Mouse (Mus musculus): ENCODE results near the gene Gm49450. TPM values are rescaled to one million over a fixed set of nuclear protein-coding genes. Genes with fewer than 3 reads are reported as not detected.

Gene Gm49450
- total RNA-seq, 2 experiments from 2014 or later, result not detected

DNA sequence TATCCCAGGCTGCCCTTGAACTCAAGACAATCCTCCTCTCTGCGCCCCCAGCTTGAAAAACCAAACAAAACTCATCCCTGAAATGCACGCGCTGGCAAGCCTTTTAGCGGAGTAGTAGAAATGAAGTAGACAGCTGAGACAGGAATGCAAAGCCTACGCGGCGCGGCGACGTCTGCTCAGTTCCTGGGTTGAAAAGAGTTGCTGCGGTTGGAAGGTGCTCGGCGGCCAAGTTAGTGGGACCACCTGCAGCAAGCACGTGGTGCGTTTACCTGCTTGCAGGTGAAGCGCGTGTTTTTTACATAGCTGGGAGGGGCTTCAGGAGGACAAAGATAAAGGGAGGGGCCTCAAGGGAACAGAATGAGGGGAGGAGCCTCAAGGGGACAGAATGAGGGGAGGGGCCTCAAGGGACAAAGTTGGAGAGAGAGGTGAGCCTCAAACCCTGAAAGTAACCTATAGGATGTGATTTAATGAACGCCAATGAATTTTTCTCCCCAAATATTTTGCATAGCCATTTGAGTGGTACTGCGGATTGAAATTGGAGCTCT, 62.1 kb downstream of the Gm49450 start:
- DNase-seq, result no peak

DNA sequence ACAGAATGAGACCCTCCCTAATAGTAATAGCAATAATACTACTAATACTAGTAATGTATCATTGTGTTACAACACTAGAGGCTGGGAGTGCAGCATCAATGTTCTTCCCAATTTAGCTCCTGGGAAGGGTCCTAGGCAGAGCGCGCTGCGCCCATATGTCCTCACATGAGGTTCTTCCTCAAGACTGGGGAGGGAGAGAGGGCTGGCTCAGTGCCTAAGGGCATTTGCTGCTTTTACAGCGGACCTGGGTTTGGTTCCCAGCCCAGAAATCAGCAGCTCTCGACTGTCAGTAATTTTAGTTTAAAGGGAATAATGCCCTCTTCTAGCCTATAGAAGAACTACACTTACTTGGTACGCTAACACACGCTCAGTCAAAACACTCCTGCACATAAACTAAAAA, 65.8 kb downstream of the Gm49450 start:
- no peak for DNase-seq

DNA sequence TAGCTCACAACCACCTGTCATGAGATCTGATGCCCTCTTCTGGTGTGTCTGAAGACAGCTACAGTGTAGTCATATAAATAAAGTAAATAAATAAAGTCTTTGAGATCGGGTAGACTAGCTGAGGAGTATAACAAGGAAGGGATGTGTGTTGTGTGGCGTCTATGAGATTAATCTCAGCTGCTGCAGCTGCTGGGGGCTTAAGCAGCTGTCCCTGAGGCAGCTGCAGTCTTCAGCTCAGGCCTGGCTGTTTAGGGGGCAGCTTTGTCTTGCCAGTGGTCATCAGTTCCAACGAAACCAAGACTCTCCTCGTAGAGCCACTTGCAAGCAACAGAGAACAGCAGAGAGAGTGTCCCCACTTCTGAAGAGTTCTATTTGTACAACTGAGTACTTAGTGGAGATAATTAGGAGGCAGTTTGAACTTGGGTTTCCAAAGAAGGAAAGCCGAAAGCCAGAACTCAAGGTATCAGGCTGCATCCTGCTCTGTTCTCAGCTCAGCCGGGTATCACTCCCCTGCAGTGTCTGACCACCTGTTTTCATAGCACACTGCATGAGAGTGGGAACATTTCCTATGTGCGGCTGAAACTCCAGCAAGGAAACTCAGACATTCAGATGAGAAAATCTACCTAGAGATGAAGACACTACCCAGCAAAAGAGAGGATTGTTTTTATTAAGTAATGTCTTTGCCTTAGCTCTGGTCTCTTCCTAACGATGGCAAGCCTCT, 66.5 kb downstream of the Gm49450 start:
- DNase-seq, result no peak

DNA sequence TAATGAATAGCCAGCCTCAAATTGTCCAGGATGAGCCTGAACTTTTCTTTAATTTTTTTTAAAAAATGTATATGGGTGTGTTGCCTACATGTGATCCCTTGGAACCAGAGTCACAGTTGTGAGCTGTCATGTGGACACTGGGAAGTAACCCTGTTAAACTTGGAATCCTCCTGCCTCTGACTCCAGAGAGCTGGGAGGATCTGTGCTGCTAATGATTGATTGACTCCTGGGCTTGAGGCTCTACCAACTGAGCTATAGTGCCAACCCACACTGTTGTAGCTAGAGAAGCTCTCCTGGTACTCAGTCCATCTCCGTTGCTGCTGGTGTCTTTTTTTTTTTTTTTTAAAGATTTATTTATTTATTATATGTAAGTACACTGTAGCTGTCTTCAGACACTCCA, 69.2 kb downstream of the Gm49450 start:
- DNase-seq, result no peak

DNA sequence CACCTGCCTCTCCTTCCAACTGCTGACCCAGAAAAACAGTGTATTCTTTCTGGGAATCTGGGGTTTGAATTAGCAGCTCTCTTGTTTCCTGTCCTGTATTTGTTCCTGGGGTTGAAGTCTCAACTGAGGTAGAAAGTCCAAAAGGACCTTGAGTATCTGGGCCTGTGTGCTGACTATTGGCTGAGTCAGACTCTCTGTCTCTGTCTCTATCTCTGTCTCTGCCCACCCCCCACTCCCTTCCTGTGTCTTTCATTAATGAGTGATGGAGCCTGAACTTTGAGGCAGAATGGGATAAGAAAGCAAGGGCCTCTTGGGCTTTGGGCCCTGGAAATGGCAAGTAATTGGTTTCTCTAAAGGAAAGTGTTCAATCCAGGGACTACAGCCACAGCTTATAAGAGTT, 69.7 kb downstream of the Gm49450 start:
- no peak for DNase-seq

Other genes with a start within 250 kb of the Gm49450 start
- gene Ccdc65, start 245.3 kb downstream of the Gm49450 start, total RNA-seq (2021), result 10 to 100 TPM in 1 of 2 experiments, 1 to 10 TPM in 1; 8.0 to 10.1 TPM
- 1 to 10 TPM in 1 of 2 experiments, under 1 TPM in 1; 0.88 to 1.0 TPM for gene Fkbp11, start 225.4 kb downstream of the Gm49450 start, total RNA-seq (2021)
- 100 to 1,000 TPM; 792 to 841 TPM for gene Arf3, start 190.3 kb downstream of the Gm49450 start, total RNA-seq (2021)
- under 1 TPM; 0.42 to 0.61 TPM for gene Wnt10b, start 175.4 kb downstream of the Gm49450 start, total RNA-seq (2021)
- gene Wnt1, start 163.7 kb downstream of the Gm49450 start, total RNA-seq (2021), result not detected
- gene Ddn, start 144.1 kb downstream of the Gm49450 start, total RNA-seq (2021), result 1,000 to 10,000 TPM; 1,665 to 1,670 TPM
- gene Prkag1, start 122.0 kb downstream of the Gm49450 start, total RNA-seq (2021), result 10 to 100 TPM; 49.0 to 52.5 TPM
- gene Kmt2d, start 82.3 kb downstream of the Gm49450 start, total RNA-seq (2021), result 100 to 1,000 TPM in 1 of 2 experiments, 10 to 100 TPM in 1; 81.4 to 101 TPM
- gene Rhebl1, start 59.0 kb downstream of the Gm49450 start, total RNA-seq (2021), result 1 to 10 TPM; 6.8 to 7.0 TPM
- under 1 TPM; 0.12 to 0.15 TPM for gene Dhh, start 55.0 kb downstream of the Gm49450 start, total RNA-seq (2021)
- 10 to 100 TPM; 16.4 to 22.6 TPM for gene Lmbr1l, start 35.3 kb downstream of the Gm49450 start, total RNA-seq (2021)
- 100 to 1,000 TPM; 469 to 520 TPM for gene Tuba1b, start 19.0 kb downstream of the Gm49450 start, total RNA-seq (2021)
- gene Tuba1a, start 152 bp upstream of the Gm49450 start, total RNA-seq (2021), result 100 to 1,000 TPM; 868 to 949 TPM
- gene Tuba1c, start 76.3 kb upstream of the Gm49450 start, total RNA-seq (2021), result 10 to 100 TPM; 56.8 to 66.3 TPM
- gene Prph, start 101.6 kb upstream of the Gm49450 start, total RNA-seq (2021), result 1 to 10 TPM in 1 of 2 experiments, under 1 TPM in 1; 0.82 to 2.2 TPM
- gene Troap, start 121.0 kb upstream of the Gm49450 start, total RNA-seq (2021), result under 1 TPM; 0.38 to 0.40 TPM
- under 1 TPM in 1 of 2 experiments, not detected in 1; 0.30 TPM for gene C1ql4, start 134.3 kb upstream of the Gm49450 start, total RNA-seq (2021)
- under 1 TPM in 1 of 2 experiments, not detected in 1; 0.30 TPM for gene Dnajc22, start 139.6 kb upstream of the Gm49450 start, total RNA-seq (2021)
- 10 to 100 TPM; 32.0 to 32.8 TPM for gene Spats2, start 172.4 kb upstream of the Gm49450 start, total RNA-seq (2021)